Mouse (Mus musculus) heart, embryonic 14.5 days (tissue): ENCODE measurements around the gene Mdfi. TPM values are rescaled to one million over a fixed set of nuclear protein-coding genes. Genes with fewer than 3 reads are reported as not detected.

Source experiments
- ATAC-seq: fragments of 200-750 bp; cut with Nextera tagmentation; 2 replicates; pipeline ENCODE4 v1.8.0; 2017; ENCODE audit warnings: low read depth, moderate TSS enrichment; ENCODE audit not compliant: insufficient number of reproducible peaks, insufficient read depth, low FRiP score
- H3K27ac ChIP-seq, 2 experiments: fragments of 200-500 bp in 1 of 2; fragments of 300-500 bp in 1 of 2; sonication (generic) in 1 of 2; replicated peaks in 1 of 2; 2 replicates each; pipeline ENCODE4 v1.5.1; 2012 to 2014; ENCODE audit warnings: low read depth in 2 of 2, low read length in 2 of 2, control low read depth in 1 of 2, mild to moderate bottlenecking in 1 of 2, mixed read lengths in 1 of 2; ENCODE audit not compliant: control insufficient read depth in 1 of 2, insufficient read depth in 1 of 2
- H3K27me3 ChIP-seq: fragments of 300-500 bp; sonication (generic); 2 replicates; pipeline ENCODE4 v1.6.1; 2014; ENCODE audit warnings: mild to moderate bottlenecking, low read length, control low read depth; ENCODE audit not compliant: control insufficient read depth, insufficient read depth
- H3K36me3 ChIP-seq: fragments of 300-500 bp; sonication (generic); 2 replicates; pipeline ENCODE4 v1.6.1; 2014; ENCODE audit warnings: mild to moderate bottlenecking, control low read depth, low read length, mixed read lengths; ENCODE audit not compliant: control insufficient read depth, insufficient read depth
- H3K4me1 ChIP-seq, 2 experiments: fragments of 200-500 bp in 1 of 2; fragments of 300-500 bp in 1 of 2; sonication (generic) in 1 of 2; 2 replicates each; pipeline ENCODE4 v1.6.1; 2012 to 2014; ENCODE audit warnings: low read length in 2 of 2, control low read depth in 1 of 2, mixed read lengths in 1 of 2; ENCODE audit not compliant: control insufficient read depth in 2 of 2, insufficient read depth in 2 of 2
- H3K4me2 ChIP-seq: fragments of 300-500 bp; sonication (generic); 2 replicates; pipeline ENCODE4 v1.6.1; 2014; ENCODE audit warnings: mild to moderate bottlenecking, low read length
- H3K4me3 ChIP-seq, 2 experiments: fragments of 200-500 bp in 1 of 2; fragments of 300-500 bp in 1 of 2; sonication (generic) in 1 of 2; 2 replicates each; pipeline ENCODE4 v1.5.1; 2012 to 2014; ENCODE audit warnings: low read length in 2 of 2, mild to moderate bottlenecking in 2 of 2, control low read depth in 1 of 2, low read depth in 1 of 2, moderate library complexity in 1 of 2; ENCODE audit not compliant: control insufficient read depth in 1 of 2, insufficient read depth in 1 of 2
- H3K9ac ChIP-seq: fragments of 300-500 bp; sonication (generic); 2 replicates; pipeline ENCODE4 v1.6.1; 2014; ENCODE audit warnings: mild to moderate bottlenecking, low read length
- H3K9me3 ChIP-seq: fragments of 300-500 bp; sonication (generic); 2 replicates; pipeline ENCODE4 v1.6.1; 2016; ENCODE audit warnings: low read length, control low read depth; ENCODE audit not compliant: control insufficient read depth
- WGBS: fragments of 180-500 bp; shearing (Covaris S2); extraction: QIAGEN DNeasy Blood & Tissue Kit; methylation state at CpG from one replicate; pipeline ENCODE4 v1.1.7; 2014; 5-methylcytosine and 5-hydroxymethylcytosine counted together
- polyA plus RNA-seq: library from polyadenylated mRNA; unstranded; fragments of >200 nt; fragmentation: Nextera tagmentation; extraction: Ambion mirVana; gene quantifications from 2 replicates; pipeline ENCODE4 v1.2.1, GENCODE M21; 2014

The Mdfi gene
- polyA plus RNA-seq, 1 experiment from 2014 or later = 26.3 TPM

GRCm38 (mm10) chr17:47777141-47777540 lies 57.4 kb downstream of the Mdfi start:
- Histone ChIP-seq H3K36me3 (no peaks in the 10 kb centered on the region), H3K4me3 (no peak overlapping the region), H3K9ac (no peak overlapping the region), H3K27ac (no peak overlapping the region), H3K4me2 (no peak overlapping the region), H3K27me3 (no peaks in the 10 kb centered on the region), H3K4me1 (peaks cover 8 to 9% of the 10 kb centered on the region in 2 experiments; a peak in 3 of 4 replicates), H3K9me3 (0 out of 2 replicates have a peak, but pooled peaks cover 4% of the 10 kb centered on the region)
- 36% methylated on average over 2 of the region's 2 CpGs for WGBS
- ATAC-seq = no peak

- Histone ChIP-seq H3K4me2 (no peak overlapping the region), H3K4me3 (no peak overlapping the region), H3K27ac (no peak overlapping the region), H3K9ac (no peak overlapping the region), H3K4me1 (peaks cover 14 to 16% of the 10 kb centered on the region in 2 experiments), H3K9me3 (0 out of 2 replicates have a peak, but pooled peaks cover 9% of the 10 kb centered on the region), H3K27me3 (no peaks in the 10 kb centered on the region), H3K36me3 (no peaks in the 10 kb centered on the region)
- ATAC-seq = no peak
- WGBS = 63% methylated on average over 6 of the region's 6 CpGs
These were observed 60.9 kb downstream of the Mdfi start for GRCm38 (mm10) chr17:47773604-47774003.

- Histone ChIP-seq H3K9me3 (0 out of 2 replicates have a peak, but pooled peaks cover 9% of the 10 kb centered on the region), H3K27me3 (no peaks in the 10 kb centered on the region), H3K4me1 (peaks cover 14 to 21% of the 10 kb centered on the region in 2 experiments), H3K27ac (no peak overlapping the region), H3K4me2 (no peak overlapping the region), H3K36me3 (no peaks in the 10 kb centered on the region), H3K4me3 (no peak overlapping the region), H3K9ac (0 out of 2 replicates have a peak overlapping the region, but pooled peaks have one; percentile 1)
- ATAC-seq = no peak
- 84% methylated on average over 11 of the region's 11 CpGs for WGBS
These were observed 64.8 kb downstream of the Mdfi start for GRCm38 (mm10) chr17:47769389-47770299.

- Histone ChIP-seq H3K9me3 (0 out of 2 replicates have a peak, but pooled peaks cover 9% of the 10 kb centered on the region), H3K36me3 (no peaks in the 10 kb centered on the region), H3K9ac (no peak overlapping the region), H3K4me2 (peak overlapping the region; percentile 11; the same call in 1 of the 2 replicates), H3K27ac (no peak overlapping the region; a peak in 1 of 4 replicates), H3K27me3 (no peaks in the 10 kb centered on the region), H3K4me1 (peaks cover 17 to 24% of the 10 kb centered on the region in 2 experiments), H3K4me3 (no peak overlapping the region)
- WGBS = 24% methylated on average over 12 of the region's 12 CpGs
- ATAC-seq = no peak
These were observed 65.7 kb downstream of the Mdfi start for GRCm38 (mm10) chr17:47768707-47769276.

- Histone ChIP-seq H3K4me3 (no peak overlapping the region), H3K4me2 (no peak overlapping the region), H3K9me3 (0 out of 2 replicates have a peak, but pooled peaks cover 9% of the 10 kb centered on the region), H3K36me3 (no peaks in the 10 kb centered on the region), H3K9ac (no peak overlapping the region), H3K27me3 (no peaks in the 10 kb centered on the region), H3K27ac (no peak overlapping the region), H3K4me1 (peaks cover 26 to 35% of the 10 kb centered on the region in 2 experiments)
- 49% methylated on average over 14 of the region's 17 CpGs for WGBS
- ATAC-seq = no peak
These were observed 66.9 kb downstream of the Mdfi start for GRCm38 (mm10) chr17:47767456-47768141.

- Histone ChIP-seq H3K9ac (no peak overlapping the region), H3K36me3 (no peaks in the 10 kb centered on the region), H3K9me3 (0 out of 2 replicates have a peak, but pooled peaks cover 3% of the 10 kb centered on the region), H3K4me1 (peaks cover 32 to 41% of the 10 kb centered on the region in 2 experiments), H3K4me3 (no peak overlapping the region), H3K4me2 (no peak overlapping the region), H3K27ac (no peak overlapping the region), H3K27me3 (no peaks in the 10 kb centered on the region)
- WGBS = 77% methylated on average over 2 of the region's 2 CpGs
- no peak for ATAC-seq
These were observed 67.4 kb downstream of the Mdfi start for GRCm38 (mm10) chr17:47767081-47767455.

- ATAC-seq = no peak
- H3K9me3 ChIP-seq = no peaks in the 10 kb centered on the region
- H3K36me3 ChIP-seq = no peaks in the 10 kb centered on the region
- no peaks in the 10 kb centered on the region for H3K27me3 ChIP-seq
- no peak overlapping the region for H3K4me3 ChIP-seq
- H3K4me1 ChIP-seq = peaks cover 34 to 46% of the 10 kb centered on the region in 2 experiments
- H3K4me2 ChIP-seq = no peak overlapping the region
- WGBS = 86% methylated on average over 6 of the region's 6 CpGs
- no peak overlapping the region for H3K9ac ChIP-seq
- H3K27ac ChIP-seq = no peak overlapping the region
These were observed 68.0 kb downstream of the Mdfi start for GRCm38 (mm10) chr17:47766407-47767043.
